Mouse (Mus musculus) intestine, embryonic 16.5 days (tissue): Measurements from ENCODE around the gene Tmem145. TPM values are rescaled to one million over a fixed set of nuclear protein-coding genes. Genes with fewer than 3 reads are reported as not detected.

Experiments
- ATAC-seq: fragments of 200-750 bp; cut with Nextera tagmentation; 2 replicates; pipeline ENCODE4 v1.8.0; 2017; ENCODE audit warnings: moderate TSS enrichment, moderate library complexity
- H3K27ac ChIP-seq: fragments of 300-500 bp; sonication (generic); 2 replicates; pipeline ENCODE4 v1.5.1; 2014; ENCODE audit warnings: mild to moderate bottlenecking, low read length
- H3K27me3 ChIP-seq: fragments of 300-500 bp; sonication (generic); replicated peaks from 2 replicates; pipeline ENCODE4 v1.6.1; 2014; ENCODE audit warnings: low read length, control low read depth, mixed read lengths; ENCODE audit not compliant: control insufficient read depth, insufficient read depth
- H3K36me3 ChIP-seq: fragments of 300-500 bp; sonication (generic); 2 replicates; pipeline ENCODE4 v1.6.1; 2014; ENCODE audit warnings: low read length, control low read depth; ENCODE audit not compliant: control insufficient read depth, insufficient read depth
- H3K4me1 ChIP-seq: fragments of 300-500 bp; sonication (generic); 2 replicates; pipeline ENCODE4 v1.6.1; 2014; ENCODE audit warnings: low read length, control low read depth, mixed read lengths; ENCODE audit not compliant: control insufficient read depth, insufficient read depth
- H3K4me2 ChIP-seq: fragments of 300-500 bp; sonication (generic); 2 replicates; pipeline ENCODE4 v1.6.1; 2014; ENCODE audit warnings: low read depth, low read length, control low read depth
- H3K4me3 ChIP-seq: fragments of 300-500 bp; sonication (generic); 2 replicates; pipeline ENCODE4 v1.5.1; 2014; ENCODE audit warnings: mild to moderate bottlenecking, low read length
- H3K9ac ChIP-seq: fragments of 300-500 bp; sonication (generic); 2 replicates; pipeline ENCODE4 v1.6.1; 2014; ENCODE audit warnings: low read depth, low read length
- H3K9me3 ChIP-seq: fragments of 300-500 bp; sonication (generic); 2 replicates; pipeline ENCODE4 v1.6.1; 2016; ENCODE audit warnings: low read length, control low read depth; ENCODE audit not compliant: control insufficient read depth
- WGBS: fragments of 180-500 bp; shearing (Covaris S2); extraction: QIAGEN DNeasy Blood & Tissue Kit; methylation state at CpG from one replicate; pipeline ENCODE4 v1.1.7; 2014; 5-methylcytosine and 5-hydroxymethylcytosine counted together
- polyA plus RNA-seq: library from polyadenylated mRNA; unstranded; fragments of >200 nt; fragmentation: Nextera tagmentation; extraction: Ambion mirVana; gene quantifications from 2 replicates; pipeline ENCODE4 v1.2.1, GENCODE M21; 2015

The Tmem145 gene
- polyA plus RNA-seq, 1 experiment from 2014 or later: 0.61 TPM

DNA sequence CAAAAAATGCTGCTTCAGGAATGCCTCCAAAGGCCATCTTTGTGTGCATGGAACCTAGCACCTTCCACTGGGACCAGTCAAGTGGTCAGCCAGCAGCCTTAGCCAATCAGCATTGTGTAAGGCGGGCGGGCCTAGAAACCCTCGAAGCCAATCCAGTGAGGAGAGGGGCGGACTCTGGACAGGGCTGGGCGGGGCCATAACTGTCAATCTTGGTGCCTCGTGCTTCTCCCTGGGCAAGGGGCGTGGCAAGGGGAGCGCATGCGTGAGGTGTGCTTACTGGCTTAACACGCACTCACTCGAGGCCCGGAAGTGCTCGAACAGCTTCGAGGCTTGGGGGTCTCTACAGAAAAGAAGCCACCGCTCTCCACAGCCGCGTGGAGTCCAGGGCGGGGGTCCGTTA lies 4.8 kb upstream of the Tmem145 start, which contains the start of gene Prr19:
TSS of gene Prr19 (plus strand) at position 349 of the 400 bp plus-strand sequence.
- H3K9ac ChIP-seq: no peak within 1 kb of the TSS
- H3K4me1 ChIP-seq: peaks cover 12% of the 10 kb centered on the region
- 60% methylated on average over 19 of the region's 19 CpGs for WGBS
- H3K4me3 ChIP-seq: no peak within 1 kb of the TSS
- ATAC-seq: no peak
- H3K4me2 ChIP-seq: no peak within 1 kb of the TSS
- 0 out of 2 replicates have a peak, but pooled peaks cover under 1% of the 10 kb centered on the region for H3K36me3 ChIP-seq
- H3K27me3 ChIP-seq: peaks cover 4% of the 10 kb centered on the region; the same call in 1 of the 2 replicates
- H3K9me3 ChIP-seq: no peaks in the 10 kb centered on the region
- H3K27ac ChIP-seq: no peak within 1 kb of the TSS

DNA sequence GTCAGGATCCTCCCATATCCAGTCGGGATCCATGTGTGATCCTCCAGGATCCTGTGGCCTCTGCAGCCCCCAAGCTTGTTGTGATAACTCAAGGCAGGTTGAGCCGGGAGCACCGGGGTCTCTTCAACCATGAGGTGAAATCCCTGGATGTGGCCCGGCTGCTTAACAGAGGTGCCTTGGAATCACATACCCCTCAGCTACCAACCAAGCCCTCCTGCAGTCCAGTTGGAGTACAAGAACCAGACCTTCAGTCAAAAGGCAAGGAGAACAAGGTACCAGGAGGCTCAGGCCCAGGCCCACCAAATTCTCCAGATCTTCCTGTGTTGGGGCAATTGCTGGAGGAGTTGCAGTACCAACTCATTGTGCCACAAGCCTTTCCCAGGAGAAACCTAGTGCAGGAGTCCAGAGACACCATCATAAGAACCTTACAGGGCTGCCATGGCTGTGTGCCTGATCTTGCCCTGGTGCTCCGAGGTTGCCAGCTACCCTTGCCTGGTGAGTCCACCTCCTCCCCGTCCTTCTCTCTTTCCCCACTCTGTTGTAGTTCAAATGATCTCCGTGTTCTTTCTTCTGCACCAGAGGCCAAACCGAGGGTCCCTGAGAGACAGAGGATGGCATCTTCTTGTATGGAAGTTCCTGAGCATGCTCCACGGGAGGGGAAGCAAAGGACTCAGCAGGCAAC lies 2.8 kb upstream of the Tmem145 start:
- Histone ChIP-seq H3K27me3 (peaks cover 14% of the 10 kb centered on the region), H3K9ac (no peak overlapping the region), H3K27ac (no peak overlapping the region), H3K36me3 (no peaks in the 10 kb centered on the region), H3K9me3 (no peaks in the 10 kb centered on the region), H3K4me2 (no peak overlapping the region), H3K4me1 (peaks cover 11% of the 10 kb centered on the region), H3K4me3 (no peak overlapping the region)
- ATAC-seq: no peak
- WGBS: 64% methylated on average over 9 of the region's 9 CpGs

- WGBS: 71% methylated on average over 3 of the region's 3 CpGs
- ATAC-seq: no peak
Observed at GRCm38 (mm10) chr7:25303685-25304006, 2.3 kb upstream of the Tmem145 start.

GRCm38 (mm10) chr7:25305481-25305880 lies 425 bp upstream of the Tmem145 start:
- Histone ChIP-seq H3K27ac (no peak overlapping the region), H3K9me3 (no peaks in the 10 kb centered on the region), H3K27me3 (peaks cover 18% of the 10 kb centered on the region), H3K4me2 (peak overlapping the region; percentile 98), H3K9ac (peak overlapping the region; percentile 55; the same call in 1 of the 2 replicates), H3K4me3 (peak overlapping the region; percentile 58), H3K36me3 (no peaks in the 10 kb centered on the region), H3K4me1 (peaks cover 9% of the 10 kb centered on the region)
- 0% methylated on average over 2 of the region's 2 CpGs for WGBS
- no peak for ATAC-seq

More at GRCm38 (mm10) chr7:25303685-25304006, 2.3 kb upstream of the Tmem145 start:
- Histone ChIP-seq H3K9ac (no peak overlapping the region), H3K4me2 (no peak overlapping the region), H3K4me1 (peaks cover 9% of the 10 kb centered on the region), H3K27me3 (peaks cover 16% of the 10 kb centered on the region), H3K27ac (no peak overlapping the region), H3K9me3 (no peaks in the 10 kb centered on the region), H3K4me3 (no peak overlapping the region), H3K36me3 (no peaks in the 10 kb centered on the region)

DNA sequence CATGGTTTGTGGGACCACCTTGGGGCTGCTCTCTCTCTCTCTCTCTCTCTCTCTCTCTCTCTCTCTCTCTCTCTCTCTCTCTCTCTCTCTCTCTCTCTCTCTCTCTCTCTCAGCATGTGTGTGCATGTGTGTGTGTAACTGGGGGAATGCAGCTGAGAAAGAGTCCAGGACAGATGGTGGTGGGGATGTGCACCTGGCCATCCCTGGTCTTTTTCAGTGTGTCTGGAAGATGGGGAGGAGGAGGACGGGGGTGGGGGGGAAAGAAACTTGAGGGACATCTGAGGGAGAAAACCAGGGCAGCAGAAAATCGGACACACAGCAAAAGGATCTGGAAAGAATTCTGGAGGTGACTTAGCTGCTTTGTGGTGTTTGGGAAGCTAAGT lies 699 bp downstream of the Tmem145 start:
- no peaks in the 10 kb centered on the region for H3K36me3 ChIP-seq
- no peak overlapping the region for H3K27ac ChIP-seq
- no peak overlapping the region for H3K4me2 ChIP-seq
- no peak for ATAC-seq
- H3K27me3 ChIP-seq: peaks cover 23% of the 10 kb centered on the region
- WGBS: 33% methylated on average over 2 of the region's 2 CpGs
- peaks cover 9% of the 10 kb centered on the region for H3K4me1 ChIP-seq
- H3K9me3 ChIP-seq: no peaks in the 10 kb centered on the region
- no peak overlapping the region for H3K4me3 ChIP-seq
- no peak overlapping the region for H3K9ac ChIP-seq

GRCm38 (mm10) chr7:25308702-25309318 lies 2.9 kb downstream of the Tmem145 start:
- H3K27ac ChIP-seq: no peak overlapping the region
- no peak overlapping the region for H3K9ac ChIP-seq
- H3K4me3 ChIP-seq: no peak overlapping the region
- H3K4me1 ChIP-seq: peaks cover 9% of the 10 kb centered on the region
- H3K36me3 ChIP-seq: no peaks in the 10 kb centered on the region
- no peak overlapping the region for H3K4me2 ChIP-seq
- no peaks in the 10 kb centered on the region for H3K9me3 ChIP-seq
- no peak for ATAC-seq
- H3K27me3 ChIP-seq: peaks cover 37% of the 10 kb centered on the region
- 57% methylated on average over 17 of the region's 17 CpGs for WGBS

- Histone ChIP-seq H3K36me3 (no peaks in the 10 kb centered on the region), H3K9me3 (no peaks in the 10 kb centered on the region), H3K4me2 (no peak overlapping the region), H3K4me1 (peaks cover 9% of the 10 kb centered on the region), H3K4me3 (no peak overlapping the region), H3K27me3 (peaks cover 41% of the 10 kb centered on the region), H3K27ac (no peak overlapping the region), H3K9ac (no peak overlapping the region)
- WGBS: 92% methylated on average over 9 of the region's 9 CpGs
- ATAC-seq: no peak
Observed at GRCm38 (mm10) chr7:25309425-25309824, 3.5 kb downstream of the Tmem145 start.

DNA sequence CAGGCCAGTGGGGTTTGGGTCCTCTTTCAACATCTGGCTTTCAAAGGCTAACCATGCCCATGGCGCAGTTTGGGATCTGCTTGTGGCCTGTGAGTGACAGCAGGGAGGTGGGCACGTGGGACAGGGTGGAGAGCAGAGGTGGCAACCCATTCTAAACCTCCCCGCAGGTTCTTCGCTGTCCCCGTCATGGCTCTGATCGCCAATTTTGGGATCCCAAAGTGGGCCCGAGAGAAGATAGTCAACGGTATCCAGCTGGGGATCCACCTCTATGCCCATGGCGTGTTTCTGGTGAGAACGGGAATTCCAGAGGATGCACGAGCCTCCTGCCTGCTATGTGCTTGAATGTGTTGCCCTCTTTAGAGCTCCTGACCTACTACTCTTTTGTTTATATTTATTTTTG lies 5.3 kb downstream of the Tmem145 start:
- H3K9ac ChIP-seq: no peak overlapping the region
- H3K27ac ChIP-seq: no peak overlapping the region
- H3K4me3 ChIP-seq: no peak overlapping the region
- no peak overlapping the region for H3K4me2 ChIP-seq
- H3K4me1 ChIP-seq: peaks cover 16% of the 10 kb centered on the region
- no peaks in the 10 kb centered on the region for H3K9me3 ChIP-seq
- peaks cover 53% of the 10 kb centered on the region for H3K27me3 ChIP-seq
- 74% methylated on average over 11 of the region's 11 CpGs for WGBS
- no peak for ATAC-seq
- H3K36me3 ChIP-seq: no peaks in the 10 kb centered on the region

GRCm38 (mm10) chr7:25313325-25313724 lies 7.4 kb downstream of the Tmem145 start:
- Histone ChIP-seq H3K4me1 (peaks cover 22% of the 10 kb centered on the region), H3K4me3 (no peak overlapping the region), H3K4me2 (no peak overlapping the region), H3K9me3 (no peaks in the 10 kb centered on the region), H3K27me3 (peaks cover 44% of the 10 kb centered on the region), H3K9ac (no peak overlapping the region), H3K27ac (no peak overlapping the region), H3K36me3 (no peaks in the 10 kb centered on the region)
- 48% methylated on average over 7 of the region's 7 CpGs for WGBS
- ATAC-seq: no peak
